Mouse (Mus musculus) small intestine, adult 2 months (tissue): Measurements from ENCODE around the gene Pcdh15.

Experiments used
- CTCF ChIP-seq: fragments of 200-500 bp; IDR thresholded peaks from 2 replicates; pipeline ENCODE4 v1.5.1; 2012; ENCODE audit warnings: low read depth, mild to moderate bottlenecking, control low read depth, inconsistent platforms, low read length, moderate library complexity, mixed read lengths; ENCODE audit not compliant: insufficient replicate concordance, insufficient read length; ENCODE audit errors: extremely low read depth
- POLR2A ChIP-seq: fragments of 200-500 bp; IDR thresholded peaks from 2 replicates; pipeline ENCODE4 v1.6.1; 2012; ENCODE audit warnings: low read depth, mild to moderate bottlenecking, control low read depth, inconsistent platforms, low read length, moderate library complexity

DNA sequence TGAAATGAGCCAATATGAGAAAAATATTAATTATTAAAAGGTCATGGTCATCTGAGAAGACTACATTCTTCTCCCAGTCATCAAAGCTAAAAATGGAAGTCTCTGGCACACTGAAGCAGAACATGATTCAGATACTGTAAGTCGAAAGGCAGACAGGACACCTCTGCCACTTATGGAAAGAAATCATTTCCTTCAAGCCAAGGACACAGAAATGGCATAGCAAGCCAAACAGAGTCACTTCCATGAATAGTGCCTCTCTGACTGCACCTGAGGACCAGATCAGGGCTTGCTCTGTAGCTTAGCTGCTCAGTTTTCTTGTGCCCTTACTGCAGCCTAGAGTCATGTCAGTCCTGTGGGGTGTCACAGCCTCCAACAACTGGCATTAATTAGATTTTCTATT is 234.3 kb downstream of the Pcdh15 start:
- TF ChIP-seq CTCF, result no peak
- TF ChIP-seq POLR2A, result no peak
